Mouse (Mus musculus) liver, embryonic 16.5 days (tissue): ENCODE measurements around the gene Ccl6. TPM values are rescaled to one million over a fixed set of nuclear protein-coding genes. Genes with fewer than 3 reads are reported as not detected.

Source experiments
- ATAC-seq: fragments of 200-750 bp; cut with Nextera tagmentation; 2 replicates; pipeline ENCODE4 v1.8.0; 2017; ENCODE audit warnings: low read depth, mild to moderate bottlenecking, moderate number of reproducible peaks, moderate library complexity
- H3K27ac ChIP-seq: fragments of 300-500 bp; sonication (generic); 2 replicates; pipeline ENCODE4 v1.5.1; 2014; ENCODE audit warnings: mild to moderate bottlenecking, low read length
- H3K27me3 ChIP-seq: fragments of 300-500 bp; sonication (generic); 2 replicates; pipeline ENCODE4 v1.6.1; 2014; ENCODE audit warnings: low read depth, low read length, mixed read lengths; ENCODE audit not compliant: control insufficient read depth, insufficient read depth
- H3K36me3 ChIP-seq: fragments of 300-500 bp; sonication (generic); 2 replicates; pipeline ENCODE4 v1.6.1; 2014; ENCODE audit warnings: mild to moderate bottlenecking; ENCODE audit not compliant: control insufficient read depth, insufficient read depth
- H3K4me1 ChIP-seq: fragments of 300-500 bp; sonication (generic); 2 replicates; pipeline ENCODE4 v1.6.1; 2014; ENCODE audit warnings: low read depth, low read length, mixed read lengths; ENCODE audit not compliant: control insufficient read depth
- H3K4me2 ChIP-seq: fragments of 300-500 bp; sonication (generic); 2 replicates; pipeline ENCODE4 v1.6.1; 2014; ENCODE audit warnings: low read depth, low read length, mixed read lengths
- H3K4me3 ChIP-seq: fragments of 300-500 bp; sonication (generic); 2 replicates; pipeline ENCODE4 v1.5.1; 2014; ENCODE audit warnings: low read depth, mild to moderate bottlenecking, low read length
- H3K9ac ChIP-seq: fragments of 300-500 bp; sonication (generic); 2 replicates; pipeline ENCODE4 v1.6.1; 2014; ENCODE audit warnings: low read depth, low read length
- H3K9me3 ChIP-seq: fragments of 300-500 bp; sonication (generic); replicated peaks from 2 replicates; pipeline ENCODE4 v1.6.1; 2016; ENCODE audit warnings: low read length; ENCODE audit not compliant: control insufficient read depth
- WGBS: fragments of 180-500 bp; shearing (Covaris S2); extraction: QIAGEN DNeasy Blood & Tissue Kit; methylation state at CpG from one replicate; pipeline ENCODE4 v1.1.7; 2014; ENCODE audit not compliant: insufficient replicate concordance; 5-methylcytosine and 5-hydroxymethylcytosine counted together
- polyA plus RNA-seq: library from polyadenylated mRNA; unstranded; fragments of >200 nt; fragmentation: Nextera tagmentation; extraction: Ambion mirVana; gene quantifications from 2 replicates; pipeline ENCODE4 v1.2.1, GENCODE M21; 2015

The Ccl6 gene
- polyA plus RNA-seq, 1 experiment from 2014 or later = 16.3 TPM

- H3K36me3 ChIP-seq = no peaks in the 10 kb centered on the region
- H3K27me3 ChIP-seq = no peaks in the 10 kb centered on the region
- H3K4me1 ChIP-seq = no peaks in the 10 kb centered on the region
- H3K9ac ChIP-seq = no peak overlapping the region
- WGBS = 29% methylated on average over 3 of the region's 3 CpGs
- ATAC-seq = no peak
- no peak overlapping the region for H3K4me2 ChIP-seq
- H3K9me3 ChIP-seq = no peaks in the 10 kb centered on the region
- no peak overlapping the region for H3K27ac ChIP-seq
- H3K4me3 ChIP-seq = no peak overlapping the region
Measured at GRCm38 (mm10) chr11:83538705-83539314, 54.1 kb downstream of the Ccl6 start.

Other genes with a start within 250 kb of the Ccl6 start
- 0.02 and 0.07 TPM in 2 replicates for gene Rasl10b, start 183.9 kb downstream of the Ccl6 start, polyA plus RNA-seq
- gene Gas2l2, start 163.6 kb downstream of the Ccl6 start, polyA plus RNA-seq = not detected in 2 replicates
- 1.7 and 2.4 TPM in 2 replicates for gene 1700020L24Rik, start 155.4 kb downstream of the Ccl6 start, polyA plus RNA-seq
- 0.37 and 0.42 TPM in 2 replicates for gene Mmp28, start 130.0 kb downstream of the Ccl6 start, polyA plus RNA-seq
- 4.1 and 4.2 TPM in 2 replicates for gene Taf15, start 120.0 kb downstream of the Ccl6 start, polyA plus RNA-seq
- gene Heatr9, start 70.9 kb downstream of the Ccl6 start, polyA plus RNA-seq = not detected in 2 replicates
- gene Ccl5, start 62.6 kb downstream of the Ccl6 start, polyA plus RNA-seq = 1.2 and 1.7 TPM in 2 replicates
- 66.8 and 71.8 TPM in 2 replicates for gene Ccl9, start 14.5 kb downstream of the Ccl6 start, polyA plus RNA-seq
- not detected in 2 replicates for gene Rpl9-ps1, start 52.5 kb upstream of the Ccl6 start, polyA plus RNA-seq
- 0.34 and 0.44 TPM in 2 replicates for gene Ccl3, start 56.3 kb upstream of the Ccl6 start, polyA plus RNA-seq
- gene Ccl4, start 69.5 kb upstream of the Ccl6 start, polyA plus RNA-seq = 0.48 and 0.50 TPM in 2 replicates
- gene Wfdc17, start 110.9 kb upstream of the Ccl6 start, polyA plus RNA-seq = 20.4 and 20.6 TPM in 2 replicates
- 0.18 TPM in 1 of 2 replicates, not detected in the other for gene Wfdc18, start 115.9 kb upstream of the Ccl6 start, polyA plus RNA-seq
- 52.2 and 61.4 TPM in 2 replicates for gene Wfdc21, start 153.9 kb upstream of the Ccl6 start, polyA plus RNA-seq
- 5.6 and 7.2 TPM in 2 replicates for gene Heatr6, start 160.6 kb upstream of the Ccl6 start, polyA plus RNA-seq